Mouse (Mus musculus) neural tube, embryonic 14.5 days (tissue): Measurements from ENCODE around the gene H60b. TPM values are rescaled to one million over a fixed set of nuclear protein-coding genes. Genes with fewer than 3 reads are reported as not detected.
"Not testable (repeated sequence)": the region's sequence is repeated elsewhere in the genome, so short reads cannot be mapped to it uniquely, and the experiment has no call there.

Experiments
- ATAC-seq: fragments of 200-750 bp; cut with Nextera tagmentation; 2 replicates; pipeline ENCODE4 v1.8.0; 2017; ENCODE audit warnings: low read depth, mild to moderate bottlenecking, moderate TSS enrichment, moderate library complexity
- H3K27ac ChIP-seq: fragments of 300-500 bp; sonication (generic); 2 replicates; pipeline ENCODE4 v1.5.1; 2014; ENCODE audit warnings: low read depth, mild to moderate bottlenecking, control low read depth, low read length, moderate library complexity, mixed read lengths
- H3K27me3 ChIP-seq: fragments of 300-500 bp; sonication (generic); 2 replicates; pipeline ENCODE4 v1.6.1; 2014; ENCODE audit warnings: low read length; ENCODE audit not compliant: control insufficient read depth, insufficient read depth
- H3K36me3 ChIP-seq: fragments of 300-500 bp; sonication (generic); 2 replicates; pipeline ENCODE4 v1.6.1; 2014; ENCODE audit warnings: low read length, mixed read lengths; ENCODE audit not compliant: control insufficient read depth, insufficient read depth
- H3K4me1 ChIP-seq: fragments of 300-500 bp; sonication (generic); 2 replicates; pipeline ENCODE4 v1.6.1; 2014; ENCODE audit warnings: low read length; ENCODE audit not compliant: control insufficient read depth, insufficient read depth
- H3K4me2 ChIP-seq: fragments of 300-500 bp; sonication (generic); 2 replicates; pipeline ENCODE4 v1.6.1; 2014; ENCODE audit warnings: mild to moderate bottlenecking, low read depth, low read length, control low read depth
- H3K4me3 ChIP-seq: fragments of 300-500 bp; sonication (generic); 2 replicates; pipeline ENCODE4 v1.5.1; 2014; ENCODE audit warnings: low read depth, low read length, control low read depth, mixed read lengths
- H3K9ac ChIP-seq: fragments of 300-500 bp; sonication (generic); replicated peaks from 2 replicates; pipeline ENCODE4 v1.6.1; 2014; ENCODE audit warnings: low read depth, mild to moderate bottlenecking, control low read depth, low read length, mixed read lengths
- H3K9me3 ChIP-seq: fragments of 300-500 bp; sonication (generic); 2 replicates; pipeline ENCODE4 v1.6.1; 2016; ENCODE audit warnings: low read length; ENCODE audit not compliant: control insufficient read depth
- WGBS: fragments of 180-500 bp; shearing (Covaris S2); extraction: QIAGEN DNeasy Blood & Tissue Kit; methylation state at CpG from one replicate; pipeline ENCODE4 v1.1.7; 2014; 5-methylcytosine and 5-hydroxymethylcytosine counted together
- polyA plus RNA-seq: library from polyadenylated mRNA; unstranded; fragments of >200 nt; fragmentation: Nextera tagmentation; extraction: Ambion mirVana; gene quantifications from 2 replicates; pipeline ENCODE4 v1.2.1, GENCODE M21; 2014

The H60b gene
- polyA plus RNA-seq, 1 experiment from 2014 or later: 0.37 TPM

DNA sequence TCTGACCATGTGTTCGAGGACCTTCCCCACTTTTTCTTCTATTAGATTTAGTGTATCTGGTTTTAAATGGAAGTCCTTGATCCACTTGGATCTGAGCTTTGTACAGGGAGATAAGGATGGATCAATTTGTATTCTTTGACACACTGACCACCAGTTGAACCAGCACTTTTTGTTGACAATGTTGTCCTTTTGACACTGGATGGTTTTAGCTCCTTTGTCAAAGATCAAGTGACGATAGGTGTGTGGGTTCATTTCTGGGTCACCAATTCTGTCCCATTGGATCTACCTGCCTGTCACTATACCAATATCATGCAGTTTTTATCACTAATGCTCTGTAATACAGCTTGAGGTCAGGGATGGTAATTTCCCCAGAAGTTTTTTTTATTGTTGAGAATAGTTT, 18.1 kb downstream of the H60b start:
- not testable (repeated sequence) for H3K4me1 ChIP-seq, H3K4me3 ChIP-seq, H3K4me2 ChIP-seq, H3K9me3 ChIP-seq, H3K9ac ChIP-seq, H3K27me3 ChIP-seq, H3K27ac ChIP-seq, H3K36me3 ChIP-seq, ATAC-seq
- WGBS: 90% methylated on average over 2 of the region's 2 CpGs

DNA sequence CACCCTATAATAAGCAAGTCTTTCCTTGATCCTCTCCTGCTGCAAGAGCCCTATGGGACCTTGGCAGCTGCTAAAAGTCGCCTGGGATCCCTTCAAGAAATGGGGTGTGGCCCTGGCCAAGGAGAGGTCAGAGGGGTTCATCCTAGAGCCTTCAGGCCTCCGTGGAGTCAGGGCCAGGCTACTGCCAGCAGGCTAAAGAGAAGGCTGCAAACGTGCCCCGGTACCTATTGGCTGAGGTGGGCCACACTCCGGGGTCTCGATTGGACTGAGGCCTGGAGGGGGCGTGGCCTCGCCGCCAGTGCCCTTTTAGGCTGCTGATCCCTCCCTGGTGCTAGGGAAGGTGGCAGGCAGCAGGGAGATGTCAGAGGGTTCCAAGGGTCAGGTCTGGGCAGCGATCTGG, 32.6 kb downstream of the H60b start:
- not testable (repeated sequence) for H3K9me3 ChIP-seq, H3K4me2 ChIP-seq, H3K36me3 ChIP-seq, H3K27ac ChIP-seq, H3K9ac ChIP-seq, H3K4me1 ChIP-seq, H3K27me3 ChIP-seq, H3K4me3 ChIP-seq
- 3% methylated on average over 4 of the region's 10 CpGs for WGBS
- ATAC-seq: peak; percentile 90

- not testable (repeated sequence) for H3K36me3 ChIP-seq, H3K4me2 ChIP-seq, H3K4me1 ChIP-seq, H3K27me3 ChIP-seq, H3K9ac ChIP-seq, H3K9me3 ChIP-seq, H3K27ac ChIP-seq, ATAC-seq, H3K4me3 ChIP-seq
- WGBS: no CpG with 5 or more reads among the region's 3 CpGs
Observed at GRCm38 (mm10) chr10:22201352-22201751, 43.0 kb downstream of the H60b start.

- not testable (repeated sequence) for H3K36me3 ChIP-seq, H3K4me3 ChIP-seq, H3K27me3 ChIP-seq, H3K9ac ChIP-seq, H3K27ac ChIP-seq, H3K4me2 ChIP-seq, H3K9me3 ChIP-seq, H3K4me1 ChIP-seq
- WGBS: no CpG with 5 or more reads among the region's 2 CpGs
- ATAC-seq: peak; percentile 71
Observed at GRCm38 (mm10) chr10:22202784-22203583, 44.6 kb downstream of the H60b start.

DNA sequence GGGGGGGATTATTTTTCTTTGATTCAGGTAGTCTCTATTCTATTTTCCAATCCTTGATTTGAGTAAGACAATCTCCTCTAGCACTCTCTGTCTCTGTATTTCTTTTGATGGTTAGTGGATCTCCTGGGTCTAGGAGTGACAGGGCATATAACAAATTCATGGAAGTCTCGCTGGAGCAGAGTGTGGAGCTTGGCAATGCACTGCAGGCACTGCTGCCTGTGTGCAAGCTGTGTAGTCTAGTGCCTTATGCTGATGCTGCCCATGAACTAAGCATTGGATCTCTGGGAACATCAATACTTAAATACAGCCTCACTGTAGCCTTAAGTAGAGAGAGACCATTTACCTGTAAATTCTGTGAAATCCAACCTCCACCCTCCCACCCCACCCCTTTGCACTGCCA, 48.1 kb downstream of the H60b start:
- not testable (repeated sequence) for H3K9ac ChIP-seq, H3K4me2 ChIP-seq, H3K27me3 ChIP-seq, H3K27ac ChIP-seq, H3K4me1 ChIP-seq, ATAC-seq, H3K4me3 ChIP-seq, H3K36me3 ChIP-seq, H3K9me3 ChIP-seq
- WGBS: 63% methylated on average over 1 of the region's 1 CpGs

GRCm38 (mm10) chr10:22212012-22212696, 53.8 kb downstream of the H60b start:
- not testable (repeated sequence) for H3K4me2 ChIP-seq, H3K27ac ChIP-seq, H3K36me3 ChIP-seq, H3K9ac ChIP-seq, H3K9me3 ChIP-seq, H3K4me3 ChIP-seq, H3K27me3 ChIP-seq, H3K4me1 ChIP-seq
- 7% methylated on average over 7 of the region's 11 CpGs for WGBS
- peak; percentile 66; the same call in 1 of the 2 replicates for ATAC-seq

GRCm38 (mm10) chr10:22223474-22224349, 65.3 kb downstream of the H60b start:
- not testable (repeated sequence) for H3K27me3 ChIP-seq, H3K27ac ChIP-seq, H3K4me2 ChIP-seq, H3K9ac ChIP-seq, H3K4me3 ChIP-seq, H3K36me3 ChIP-seq, H3K9me3 ChIP-seq, H3K4me1 ChIP-seq
- no CpG with 5 or more reads among the region's 7 CpGs for WGBS
- peak; percentile 81; the same call in 1 of the 2 replicates for ATAC-seq

DNA sequence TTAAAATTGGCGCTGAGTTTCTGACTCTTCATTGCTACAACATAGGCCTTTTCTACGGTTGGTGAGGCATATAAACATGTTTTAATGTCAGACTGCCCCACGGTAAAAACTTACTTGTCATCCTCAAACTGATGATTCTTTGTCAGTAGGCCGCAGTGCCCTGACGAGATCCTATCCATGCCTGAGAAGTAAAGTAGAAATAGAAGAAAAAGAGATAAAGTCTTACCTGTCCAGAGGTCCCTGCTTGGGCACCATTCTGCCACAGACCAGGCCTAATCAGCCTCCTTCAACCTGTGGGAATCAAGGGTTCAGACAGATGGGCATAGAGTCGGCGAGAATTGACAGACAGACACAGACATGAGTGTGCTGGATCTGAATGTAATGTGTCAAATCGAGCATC, 106.7 kb downstream of the H60b start:
- H3K9ac ChIP-seq: no peak overlapping the region
- no peaks in the 10 kb centered on the region for H3K36me3 ChIP-seq
- WGBS: 92% methylated on average over 8 of the region's 8 CpGs
- no peak overlapping the region for H3K4me3 ChIP-seq
- H3K27me3 ChIP-seq: no peaks in the 10 kb centered on the region
- H3K4me1 ChIP-seq: no peaks in the 10 kb centered on the region
- no peak for ATAC-seq
- no peaks in the 10 kb centered on the region for H3K9me3 ChIP-seq
- no peak overlapping the region for H3K27ac ChIP-seq
- no peak overlapping the region for H3K4me2 ChIP-seq
